Mouse (Mus musculus) ovary, postnatal 14 days (tissue): Measurements from ENCODE around the gene Gzf1.
A peak's percentile ranks its signal among the peaks of the same experiment; 100 is the strongest.

ENCODE experiments used
- DNase-seq: peaks from one replicate; pipeline ENCODE4 v3.0.0; 2022; ENCODE audit warnings: low spot score

Gzf1 gene

GRCm38 (mm10) chr2:148706409-148707201 lies 25.8 kb downstream of the Gzf1 start:
- DNase-seq, result no peak

GRCm38 (mm10) chr2:148707202-148707530 lies 26.3 kb downstream of the Gzf1 start:
- no peak for DNase-seq

GRCm38 (mm10) chr2:148712326-148712725 lies 31.5 kb downstream of the Gzf1 start:
- DNase-seq, result no peak

GRCm38 (mm10) chr2:148717072-148717471 lies 36.2 kb downstream of the Gzf1 start:
- no peak for DNase-seq

GRCm38 (mm10) chr2:148719271-148719995 lies 38.6 kb downstream of the Gzf1 start:
- no peak for DNase-seq

GRCm38 (mm10) chr2:148731614-148732326 lies 50.9 kb downstream of the Gzf1 start:
- DNase-seq, result no peak

GRCm38 (mm10) chr2:148732327-148733000 lies 51.6 kb downstream of the Gzf1 start, which contains the start of gene Napb:
Napb (minus strand) TSS chr2:148732467.
- peak; percentile 82 for DNase-seq
